Mouse (Mus musculus) bone marrow macrophage, adult 2 months (primary cell): ENCODE data around the gene Cnpy3.

Experiments
- CTCF ChIP-seq: IDR thresholded peaks from 2 replicates; pipeline ENCODE4 v1.5.1; 2012; ENCODE audit warnings: low read depth, mild to moderate bottlenecking, low read length, moderate library complexity
- POLR2A ChIP-seq: IDR thresholded peaks from 2 replicates; pipeline ENCODE4 v1.6.1; 2012; ENCODE audit warnings: mild to moderate bottlenecking, low read depth, low read length, borderline replicate concordance

DNA sequence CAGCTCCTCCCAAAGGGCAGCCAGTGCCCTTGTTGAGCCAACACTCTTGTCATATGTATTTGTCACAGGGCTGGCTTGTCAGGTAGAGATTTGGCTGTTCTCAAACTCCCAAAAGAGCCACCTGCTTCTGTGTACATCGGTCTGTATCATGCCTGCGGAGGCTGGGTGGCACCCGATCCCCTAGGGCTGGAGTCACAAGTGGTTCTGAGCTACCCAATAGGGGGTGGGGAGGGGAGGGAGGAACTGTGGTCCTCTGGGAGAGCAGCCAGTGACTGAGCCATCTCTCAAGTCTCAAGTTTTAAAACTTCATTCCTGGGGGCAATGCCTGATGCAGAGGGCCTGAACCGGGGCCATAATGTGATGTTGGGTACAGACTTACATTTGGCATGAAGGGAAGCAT, 44.7 kb upstream of the Cnpy3 start:
- TF ChIP-seq CTCF (no peak), POLR2A (no peak)
